Mouse (Mus musculus) CD4-positive, CD25-positive, alpha-beta regulatory T cell, adult 4 months (primary cell): ENCODE data around the gene Hibadh. TPM values are rescaled to one million over a fixed set of nuclear protein-coding genes. Genes with fewer than 3 reads are reported as not detected.

Source experiments
- ATAC-seq: one replicate; pipeline ENCODE4 v1.8.0; 2017
- polyA plus RNA-seq, 2 experiments: library from polyadenylated mRNA; unstranded; fragments of 100-300 nt; shearing (Covaris generic); gene quantifications; one replicate each; pipeline ENCODE4 v1.2.1; 2017

Hibadh gene
- polyA plus RNA-seq, 2 experiments from 2014 or later, result 42.2 to 43.0 TPM

- ATAC-seq, result no peak
These were observed 72.6 kb downstream of the Hibadh start for GRCm38 (mm10) chr6:52567327-52568299.

- no peak for ATAC-seq
These were observed 75.0 kb downstream of the Hibadh start for GRCm38 (mm10) chr6:52565210-52565609.

- ATAC-seq, result no peak
These were observed 77.2 kb downstream of the Hibadh start for GRCm38 (mm10) chr6:52562994-52563393.

GRCm38 (mm10) chr6:52559041-52559440, 81.1 kb downstream of the Hibadh start:
- no peak for ATAC-seq

- no peak for ATAC-seq
These were observed 95.8 kb downstream of the Hibadh start for GRCm38 (mm10) chr6:52544376-52544775.

GRCm38 (mm10) chr6:52542464-52542863, 97.7 kb downstream of the Hibadh start:
- ATAC-seq, result no peak

GRCm38 (mm10) chr6:52539911-52540310, 100.3 kb downstream of the Hibadh start:
- no peak for ATAC-seq

GRCm38 (mm10) chr6:52535072-52535704, 105.0 kb downstream of the Hibadh start:
- ATAC-seq, result no peak

- no peak for ATAC-seq
These were observed 108.1 kb downstream of the Hibadh start for GRCm38 (mm10) chr6:52532144-52532492.

- no peak for ATAC-seq
These were observed 108.6 kb downstream of the Hibadh start for GRCm38 (mm10) chr6:52531366-52532143.

GRCm38 (mm10) chr6:52530861-52531260, 109.3 kb downstream of the Hibadh start:
- ATAC-seq, result no peak

- no peak for ATAC-seq
These were observed 116.0 kb downstream of the Hibadh start for GRCm38 (mm10) chr6:52524226-52524625.

- ATAC-seq, result no peak
These were observed 121.5 kb downstream of the Hibadh start for GRCm38 (mm10) chr6:52518704-52519103.

- ATAC-seq, result no peak
These were observed 122.9 kb downstream of the Hibadh start for GRCm38 (mm10) chr6:52517272-52517671.

- no peak for ATAC-seq
These were observed 126.2 kb downstream of the Hibadh start for GRCm38 (mm10) chr6:52513876-52514405.

GRCm38 (mm10) chr6:52508789-52509188, 131.4 kb downstream of the Hibadh start:
- no peak for ATAC-seq

- no peak for ATAC-seq
These were observed 132.2 kb downstream of the Hibadh start for GRCm38 (mm10) chr6:52507946-52508345.

GRCm38 (mm10) chr6:52507171-52507570, 133.0 kb downstream of the Hibadh start:
- no peak for ATAC-seq

- no peak for ATAC-seq
These were observed 134.1 kb downstream of the Hibadh start for GRCm38 (mm10) chr6:52505777-52506755.

GRCm38 (mm10) chr6:52504676-52505460, 135.3 kb downstream of the Hibadh start:
- no peak for ATAC-seq

- ATAC-seq, result no peak
These were observed 137.2 kb downstream of the Hibadh start for GRCm38 (mm10) chr6:52502986-52503385.
